Mouse (Mus musculus) heart, adult 2 months (tissue): ENCODE data around the gene Cytip.

ENCODE experiments used
- CTCF ChIP-seq: fragments of 200-600 bp; IDR thresholded peaks from 2 replicates; pipeline ENCODE4 v1.8.1; 2022; ENCODE audit warnings: antibody characterized with exemption, mild to moderate bottlenecking, moderate library complexity
- EP300 ChIP-seq: fragments of 200-500 bp; IDR thresholded peaks from 2 replicates; pipeline ENCODE4 v1.6.1; 2011; ENCODE audit warnings: low read depth, low read length, control low read depth; ENCODE audit not compliant: insufficient read depth

DNA sequence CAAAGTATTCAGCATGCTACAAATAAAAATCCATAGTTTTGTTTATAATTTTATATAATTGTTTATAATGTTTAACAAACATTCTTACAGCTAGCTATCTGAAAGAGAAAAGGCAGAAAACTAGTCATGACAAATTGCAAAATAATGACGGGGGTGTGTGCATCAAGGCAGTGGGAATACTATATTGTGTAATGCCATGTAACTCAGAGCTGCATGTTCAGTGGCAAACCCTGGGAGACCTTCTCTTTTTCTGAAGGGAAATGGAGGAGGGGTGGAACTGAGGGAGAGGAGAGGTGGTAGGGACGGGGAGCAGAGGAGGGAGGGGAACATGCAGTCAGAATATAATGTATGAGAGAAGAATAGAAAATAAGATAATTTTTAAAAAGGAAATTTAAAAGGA is 28.6 kb downstream of the Cytip start:
- TF ChIP-seq CTCF (no peak), EP300 (no peak)
